Mouse (Mus musculus): ENCODE measurements around the gene Cadm1.

GRCm38 (mm10) chr9:47533461-47533860 lies 3.5 kb downstream of the Cadm1 start:
- TF ChIP-seq CTCF (IDR thresholded peaks at IDR 0.05; ENCODE audit: borderline replicate concordance, control insufficient read depth, extremely low read depth, insufficient read depth, low read length, poor library complexity), result no peak
- no peak for TF ChIP-seq POLR2A (IDR thresholded peaks at IDR 0.05; ENCODE audit: control insufficient read depth, extremely low read depth, insufficient read depth, low read length, poor library complexity)

Measured in thymus, adult 2 months (tissue).